Mouse (Mus musculus): ENCODE results near the gene Heg1. TPM values are rescaled to one million over a fixed set of nuclear protein-coding genes. Genes with fewer than 3 reads are reported as not detected.

Gene Heg1
- polyA plus RNA-seq, 1 experiment from 2014 or later = 9.1 TPM

- peak; percentile 46; the same call in 1 of the 2 replicates for ATAC-seq (ENCODE audit: low FRiP score, low TSS enrichment)
- WGBS = 59% methylated on average over 14 of the region's 14 CpGs
- TF ChIP-seq EP300 (optimal IDR thresholded peaks at IDR 0.05) = no peak
- no peak for TF ChIP-seq CTCF (IDR thresholded peaks at IDR 0.05; ENCODE audit: low read depth)
These were observed 10.6 kb upstream of the Heg1 start for GRCm38 (mm10) chr16:33673530-33674109.

GRCm38 (mm10) chr16:33675151-33675847, 8.9 kb upstream of the Heg1 start:
- no peaks in the 10 kb centered on the region for H3K36me3 ChIP-seq (ENCODE audit: control insufficient read depth, insufficient read depth, low read length)
- H3K27ac ChIP-seq (replicated peaks) = peak overlapping the region; percentile 49; the same call in 1 of the 2 replicates
- H3K27me3 ChIP-seq (ENCODE audit: control insufficient read depth, insufficient read depth, low read length) = no peaks in the 10 kb centered on the region
- H3K9me3 ChIP-seq (ENCODE audit: control insufficient read depth, low read length) = no peaks in the 10 kb centered on the region
- DNase-seq (ENCODE audit: low spot score) = no peak
- H3K4me2 ChIP-seq (replicated peaks; ENCODE audit: low read depth) = no peak overlapping the region
- no peak for TF ChIP-seq CTCF (IDR thresholded peaks at IDR 0.05; ENCODE audit: low read depth)
- no peak for TF ChIP-seq EP300 (optimal IDR thresholded peaks at IDR 0.05)
- H3K9ac ChIP-seq (ENCODE audit: low read length) = no peak overlapping the region
- no peak for ATAC-seq (ENCODE audit: low FRiP score, low TSS enrichment)
- 0 out of 2 replicates have a peak, but pooled peaks cover 7% of the 10 kb centered on the region for H3K4me1 ChIP-seq (replicated peaks; ENCODE audit: control insufficient read depth, insufficient read depth)
- 90% methylated on average over 10 of the region's 10 CpGs for WGBS
- H3K4me3 ChIP-seq (ENCODE audit: low read depth, low read length) = no peak overlapping the region

More at GRCm38 (mm10) chr16:33673530-33674109, 10.6 kb upstream of the Heg1 start:
- H3K36me3 ChIP-seq (ENCODE audit: control insufficient read depth, insufficient read depth, low read length) = no peaks in the 10 kb centered on the region
- no peak overlapping the region for H3K9ac ChIP-seq (ENCODE audit: low read length)
- 0 out of 2 replicates have a peak, but pooled peaks cover 7% of the 10 kb centered on the region for H3K4me1 ChIP-seq (replicated peaks; ENCODE audit: control insufficient read depth, insufficient read depth)
- no peak overlapping the region for H3K4me2 ChIP-seq (replicated peaks; ENCODE audit: low read depth)
- no peak overlapping the region for H3K4me3 ChIP-seq (ENCODE audit: low read depth, low read length)
- H3K9me3 ChIP-seq (ENCODE audit: control insufficient read depth, low read length) = no peaks in the 10 kb centered on the region
- no peak overlapping the region for H3K27ac ChIP-seq (replicated peaks)
- H3K27me3 ChIP-seq (ENCODE audit: control insufficient read depth, insufficient read depth, low read length) = no peaks in the 10 kb centered on the region
- DNase-seq (ENCODE audit: low spot score) = no peak

GRCm38 (mm10) chr16:33675848-33676184, 8.4 kb upstream of the Heg1 start:
- 65% methylated on average over 3 of the region's 3 CpGs for WGBS
- DNase-seq (ENCODE audit: low spot score) = no peak
- Histone ChIP-seq H3K27ac (replicated peaks) (peak overlapping the region; percentile 49; the same call in 1 of the 2 replicates), H3K9me3 (ENCODE audit: control insufficient read depth, low read length) (no peaks in the 10 kb centered on the region), H3K9ac (ENCODE audit: low read length) (no peak overlapping the region), H3K36me3 (ENCODE audit: control insufficient read depth, insufficient read depth, low read length) (no peaks in the 10 kb centered on the region), H3K4me2 (replicated peaks; ENCODE audit: low read depth) (no peak overlapping the region), H3K27me3 (ENCODE audit: control insufficient read depth, insufficient read depth, low read length) (no peaks in the 10 kb centered on the region), H3K4me1 (replicated peaks; ENCODE audit: control insufficient read depth, insufficient read depth) (0 out of 2 replicates have a peak, but pooled peaks cover 5% of the 10 kb centered on the region), H3K4me3 (ENCODE audit: low read depth, low read length) (no peak overlapping the region)
- TF ChIP-seq EP300 (optimal IDR thresholded peaks at IDR 0.05) = no peak
- no peak for ATAC-seq (ENCODE audit: low FRiP score, low TSS enrichment)

GRCm38 (mm10) chr16:33676347-33677312, 7.5 kb upstream of the Heg1 start:
- Histone ChIP-seq H3K4me2 (replicated peaks; ENCODE audit: low read depth) (no peak overlapping the region), H3K4me1 (replicated peaks; ENCODE audit: control insufficient read depth, insufficient read depth) (0 out of 2 replicates have a peak, but pooled peaks cover 4% of the 10 kb centered on the region), H3K4me3 (ENCODE audit: low read depth, low read length) (no peak overlapping the region), H3K9me3 (ENCODE audit: control insufficient read depth, low read length) (no peaks in the 10 kb centered on the region), H3K27ac (replicated peaks) (peak overlapping the region; percentile 76), H3K36me3 (ENCODE audit: control insufficient read depth, insufficient read depth, low read length) (no peaks in the 10 kb centered on the region), H3K9ac (ENCODE audit: low read length) (no peak overlapping the region), H3K27me3 (ENCODE audit: control insufficient read depth, insufficient read depth, low read length) (no peaks in the 10 kb centered on the region)
- ATAC-seq (ENCODE audit: low FRiP score, low TSS enrichment) (peak; percentile 56), DNase-seq (ENCODE audit: low spot score) (peak; percentile 33)
- TF ChIP-seq EP300 (optimal IDR thresholded peaks at IDR 0.05) (peak; percentile 14), CTCF (IDR thresholded peaks at IDR 0.05; ENCODE audit: low read depth) (no peak)
- WGBS = 35% methylated on average over 7 of the region's 7 CpGs

- H3K4me3 ChIP-seq (ENCODE audit: low read depth, low read length) = no peak overlapping the region
- DNase-seq (ENCODE audit: low spot score) (no peak), ATAC-seq (ENCODE audit: low FRiP score, low TSS enrichment) (no peak)
- no peaks in the 10 kb centered on the region for H3K36me3 ChIP-seq (ENCODE audit: control insufficient read depth, insufficient read depth, low read length)
- WGBS = 87% methylated on average over 7 of the region's 7 CpGs
- H3K27ac ChIP-seq (replicated peaks) = peak overlapping the region; percentile 76
- TF ChIP-seq EP300 (optimal IDR thresholded peaks at IDR 0.05) (no peak), CTCF (IDR thresholded peaks at IDR 0.05; ENCODE audit: low read depth) (no peak)
- no peak overlapping the region for H3K4me2 ChIP-seq (replicated peaks; ENCODE audit: low read depth)
- H3K9me3 ChIP-seq (ENCODE audit: control insufficient read depth, low read length) = no peaks in the 10 kb centered on the region
- H3K9ac ChIP-seq (ENCODE audit: low read length) = no peak overlapping the region
- 0 out of 2 replicates have a peak, but pooled peaks cover 4% of the 10 kb centered on the region for H3K4me1 ChIP-seq (replicated peaks; ENCODE audit: control insufficient read depth, insufficient read depth)
- H3K27me3 ChIP-seq (ENCODE audit: control insufficient read depth, insufficient read depth, low read length) = no peaks in the 10 kb centered on the region
These were observed 6.9 kb upstream of the Heg1 start for GRCm38 (mm10) chr16:33677313-33677690.

Data from stomach, postnatal 0 days (tissue).